Mouse (Mus musculus): Measurements from ENCODE around the gene Nup155. TPM values are rescaled to one million over a fixed set of nuclear protein-coding genes. Genes with fewer than 3 reads are reported as not detected.

Gene Nup155
- polyA plus RNA-seq, 1 experiment from 2014 or later, result 12.1 TPM

DNA sequence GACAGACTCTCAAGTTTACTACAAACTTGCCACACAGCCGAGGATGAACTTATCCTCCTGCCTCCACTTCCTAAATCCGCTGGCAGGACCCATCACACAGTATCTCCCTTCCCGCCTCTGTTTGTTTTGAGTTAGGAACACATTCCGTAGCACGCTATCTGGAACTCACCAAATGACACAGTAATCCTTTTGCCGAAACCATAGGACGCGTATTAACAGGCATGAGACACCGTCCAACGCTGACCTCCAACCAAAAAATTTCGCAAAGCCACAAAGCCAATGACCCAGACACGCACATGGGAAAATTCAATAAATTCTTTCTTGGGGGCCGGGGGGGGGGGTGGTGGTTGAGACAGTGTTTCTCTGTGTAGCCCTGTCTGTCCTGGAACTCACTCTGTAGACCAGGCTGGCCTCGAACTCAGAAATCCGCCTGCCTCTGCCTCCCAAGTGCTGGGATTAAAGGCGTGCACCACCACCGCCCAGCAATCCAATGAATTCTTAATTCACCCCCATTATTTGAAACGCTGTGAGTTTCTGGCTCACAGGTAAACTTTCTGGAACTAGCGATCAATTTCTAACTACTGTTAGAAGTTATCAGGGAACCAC, 610 bp upstream of the Nup155 start:
- H3K9ac ChIP-seq (replicated peaks), result peak overlapping the region; percentile 82
- H3K4me2 ChIP-seq (replicated peaks), result peak overlapping the region; percentile 53
- peak overlapping the region; percentile 83 for H3K27ac ChIP-seq (replicated peaks)
- H3K9me3 ChIP-seq, result no peaks in the 10 kb centered on the region
- WGBS, result 59% methylated on average over 19 of the region's 19 CpGs
- peaks cover 25% of the 10 kb centered on the region for H3K4me1 ChIP-seq
- H3K4me3 ChIP-seq, result peak overlapping the region; percentile 93
- peak; percentile 60 for ATAC-seq (replicated peaks)
- no peaks in the 10 kb centered on the region for H3K27me3 ChIP-seq
- H3K36me3 ChIP-seq, result peaks cover 12% of the 10 kb centered on the region; the same call in 1 of the 2 replicates

DNA sequence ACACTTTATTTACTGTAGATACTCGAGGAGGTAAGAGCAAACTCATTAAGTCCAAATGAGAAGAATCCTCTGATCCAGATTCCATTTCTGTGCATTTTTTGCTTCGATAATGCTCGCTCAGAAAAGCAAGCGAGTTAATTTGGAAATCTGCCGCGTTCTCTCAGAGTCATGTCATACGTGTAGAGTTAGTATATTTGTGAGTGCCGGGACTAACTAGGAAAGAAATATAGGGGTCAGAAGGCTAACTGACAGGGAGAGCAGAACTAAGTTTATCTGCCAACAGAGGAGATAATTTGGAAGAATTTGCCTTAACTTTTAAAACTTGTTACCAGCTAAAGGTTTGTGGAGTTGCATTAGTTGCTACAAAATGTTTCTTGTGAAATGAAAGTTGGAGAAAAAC, 709 bp downstream of the Nup155 start:
- peak overlapping the region; percentile 93 for H3K4me3 ChIP-seq
- peaks cover 25% of the 10 kb centered on the region for H3K4me1 ChIP-seq
- no peak for ATAC-seq (replicated peaks)
- peak overlapping the region; percentile 79 for H3K4me2 ChIP-seq (replicated peaks)
- H3K27ac ChIP-seq (replicated peaks), result no peak overlapping the region
- H3K9ac ChIP-seq (replicated peaks), result peak overlapping the region; percentile 82
- 6% methylated on average over 8 of the region's 8 CpGs for WGBS
- H3K36me3 ChIP-seq, result peaks cover 19% of the 10 kb centered on the region
- H3K9me3 ChIP-seq, result no peaks in the 10 kb centered on the region
- H3K27me3 ChIP-seq, result no peaks in the 10 kb centered on the region

DNA sequence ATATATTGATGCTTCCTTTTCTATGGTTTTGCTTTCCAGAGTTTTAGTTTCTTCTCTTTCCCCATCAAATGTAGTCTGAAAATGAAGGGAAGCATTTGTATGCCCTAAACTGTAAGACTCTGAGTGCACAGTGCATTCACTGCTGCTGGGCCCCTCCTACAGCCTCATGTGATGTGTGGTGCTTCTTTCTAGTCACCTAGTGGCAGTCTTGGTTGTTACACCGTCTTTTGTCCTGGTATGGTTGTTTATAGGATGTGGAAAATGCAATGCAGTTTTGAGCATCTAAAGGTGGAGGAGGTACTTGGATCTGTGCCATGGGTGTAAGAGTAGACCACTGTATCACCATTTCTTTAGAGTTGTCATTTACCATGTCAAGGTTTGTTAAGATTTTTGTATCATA, 20.2 kb downstream of the Nup155 start:
- H3K4me3 ChIP-seq, result no peak overlapping the region
- peaks cover 70% of the 10 kb centered on the region for H3K36me3 ChIP-seq
- H3K4me1 ChIP-seq, result no peaks in the 10 kb centered on the region
- no peak for ATAC-seq (replicated peaks)
- no peak overlapping the region for H3K27ac ChIP-seq (replicated peaks)
- H3K4me2 ChIP-seq (replicated peaks), result no peak overlapping the region
- no peaks in the 10 kb centered on the region for H3K27me3 ChIP-seq
- H3K9me3 ChIP-seq, result no peaks in the 10 kb centered on the region
- WGBS, result 68% methylated on average over 1 of the region's 1 CpGs
- H3K9ac ChIP-seq (replicated peaks), result no peak overlapping the region

DNA sequence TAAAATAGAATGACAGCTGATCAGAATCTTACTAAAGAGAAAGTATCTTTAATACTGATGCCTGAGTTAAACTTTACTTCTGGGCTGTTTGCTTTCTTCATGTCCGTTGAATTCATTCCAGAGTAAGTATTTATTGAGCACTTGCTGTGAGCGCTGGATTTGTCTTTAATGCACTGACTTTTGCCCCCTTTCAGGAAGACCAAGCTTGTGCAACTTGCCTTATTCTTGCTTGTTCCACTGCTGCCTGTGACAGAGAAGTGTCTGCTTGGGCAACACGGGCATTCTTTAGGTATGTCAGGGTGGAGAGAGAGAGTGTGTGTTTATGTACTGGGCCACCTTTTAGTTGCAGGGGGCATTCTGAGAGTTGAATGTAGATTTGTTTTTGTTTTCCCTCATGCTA, 22.2 kb downstream of the Nup155 start:
- no peak overlapping the region for H3K9ac ChIP-seq (replicated peaks)
- no peak overlapping the region for H3K4me3 ChIP-seq
- no peaks in the 10 kb centered on the region for H3K4me1 ChIP-seq
- 95% methylated on average over 3 of the region's 3 CpGs for WGBS
- ATAC-seq (replicated peaks), result no peak
- peaks cover 82% of the 10 kb centered on the region for H3K36me3 ChIP-seq
- H3K4me2 ChIP-seq (replicated peaks), result no peak overlapping the region
- H3K27ac ChIP-seq (replicated peaks), result no peak overlapping the region
- no peaks in the 10 kb centered on the region for H3K27me3 ChIP-seq
- H3K9me3 ChIP-seq, result no peaks in the 10 kb centered on the region

DNA sequence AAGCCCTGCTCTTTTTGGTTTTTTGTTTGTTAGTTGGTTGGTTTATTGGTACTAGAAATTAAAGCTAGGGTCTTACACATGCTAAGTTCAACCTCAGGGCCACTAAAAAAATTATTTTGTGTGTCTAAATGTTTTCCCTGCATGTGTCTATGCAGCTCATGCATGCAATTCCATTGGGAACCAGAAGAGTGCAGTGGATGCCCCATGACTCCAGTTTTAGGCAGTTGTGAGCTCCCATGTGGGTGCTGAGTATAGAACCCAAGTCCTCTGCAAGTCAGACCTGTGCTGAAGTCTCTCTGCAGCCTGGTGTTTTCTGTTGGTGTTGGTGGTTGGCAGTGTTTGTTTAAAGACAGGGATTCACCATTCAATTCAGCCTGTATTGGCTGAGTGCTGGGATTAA, 22.7 kb downstream of the Nup155 start:
- no peak for ATAC-seq (replicated peaks)
- Histone ChIP-seq H3K4me1 (no peaks in the 10 kb centered on the region), H3K9me3 (no peaks in the 10 kb centered on the region), H3K27me3 (no peaks in the 10 kb centered on the region), H3K4me3 (no peak overlapping the region), H3K4me2 (replicated peaks) (no peak overlapping the region), H3K36me3 (peaks cover 82% of the 10 kb centered on the region), H3K9ac (replicated peaks) (no peak overlapping the region), H3K27ac (replicated peaks) (no peak overlapping the region)

DNA sequence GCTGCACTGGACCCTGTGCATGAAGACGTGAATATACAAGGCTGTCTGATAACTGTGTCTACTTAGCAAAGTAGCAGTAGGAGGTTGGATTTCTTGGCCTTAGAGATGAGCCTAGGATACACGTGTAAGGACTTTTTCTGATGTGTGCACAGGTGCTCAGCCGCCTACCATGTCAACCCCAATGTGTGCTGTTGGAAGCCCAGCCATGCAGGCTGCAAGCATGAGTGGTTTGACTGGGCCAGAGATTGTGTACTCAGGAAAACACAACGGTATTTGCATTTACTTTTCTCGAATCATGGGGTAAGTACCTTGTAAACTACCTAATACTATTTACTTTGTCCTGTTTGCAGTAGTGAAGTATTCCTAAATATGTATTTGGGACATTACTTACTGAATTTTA, 26.5 kb downstream of the Nup155 start:
- no peaks in the 10 kb centered on the region for H3K9me3 ChIP-seq
- no peak for ATAC-seq (replicated peaks)
- no peaks in the 10 kb centered on the region for H3K27me3 ChIP-seq
- H3K36me3 ChIP-seq, result peaks cover 85% of the 10 kb centered on the region
- H3K9ac ChIP-seq (replicated peaks), result no peak overlapping the region
- no peak overlapping the region for H3K27ac ChIP-seq (replicated peaks)
- no peak overlapping the region for H3K4me3 ChIP-seq
- 90% methylated on average over 5 of the region's 5 CpGs for WGBS
- H3K4me1 ChIP-seq, result no peaks in the 10 kb centered on the region
- no peak overlapping the region for H3K4me2 ChIP-seq (replicated peaks)

DNA sequence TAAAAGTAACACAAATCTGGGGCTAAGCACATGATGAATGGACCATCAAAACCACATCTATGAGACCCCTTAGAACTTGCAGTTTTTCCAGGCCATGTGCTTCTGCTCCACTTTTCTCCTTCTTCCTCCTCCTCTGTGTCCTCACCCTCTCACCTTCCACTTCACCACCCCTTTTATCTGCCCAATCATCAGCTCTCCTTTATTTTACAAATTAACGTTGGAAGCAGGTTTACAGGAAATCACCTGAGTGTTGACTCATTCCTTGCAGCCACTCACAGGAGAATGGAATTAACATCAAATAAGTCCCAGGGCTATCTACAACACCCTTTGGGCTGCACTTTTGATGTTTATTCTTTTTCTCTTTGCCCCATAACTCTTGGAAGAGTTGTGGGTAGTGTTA, 52.8 kb downstream of the Nup155 start:
- Histone ChIP-seq H3K27me3 (no peaks in the 10 kb centered on the region), H3K27ac (replicated peaks) (no peak overlapping the region), H3K4me2 (replicated peaks) (no peak overlapping the region), H3K36me3 (peaks cover 40% of the 10 kb centered on the region), H3K9ac (replicated peaks) (no peak overlapping the region), H3K4me1 (no peaks in the 10 kb centered on the region), H3K4me3 (no peak overlapping the region), H3K9me3 (no peaks in the 10 kb centered on the region)
- ATAC-seq (replicated peaks), result no peak
- WGBS, result 63% methylated on average over 1 of the region's 1 CpGs

DNA sequence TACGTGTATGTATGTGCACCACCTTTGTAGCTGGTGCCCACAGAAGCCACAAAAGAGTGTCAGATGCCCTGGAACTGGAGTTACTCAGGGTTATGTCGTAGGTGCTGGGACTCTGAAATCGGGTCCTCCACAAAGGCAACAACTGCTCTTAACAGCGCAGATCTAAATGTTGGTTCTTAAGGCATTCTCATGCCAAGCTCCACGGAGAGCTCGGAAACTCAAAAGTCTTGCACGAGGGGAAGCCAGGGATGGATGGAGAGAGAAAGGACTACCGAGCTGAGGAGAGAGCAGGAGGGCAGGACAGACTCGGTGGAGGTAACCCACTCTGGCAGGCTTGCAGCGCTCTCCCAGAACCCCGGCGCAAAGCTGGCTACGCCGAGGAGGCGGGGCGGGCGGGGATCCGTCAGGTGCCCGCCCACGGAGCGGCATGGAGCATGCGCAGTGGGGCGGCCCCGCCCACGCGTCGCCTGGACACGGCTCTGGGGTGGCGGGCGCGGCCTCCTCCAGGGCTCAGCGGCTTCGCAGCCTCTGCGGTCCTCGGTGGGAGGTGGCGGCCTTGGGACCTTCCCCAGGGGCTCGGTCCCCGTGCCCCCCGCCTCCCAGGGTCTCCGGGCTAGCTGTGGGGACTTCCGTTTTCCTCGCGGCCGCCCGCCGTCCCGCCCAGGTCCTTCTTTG, 59.7 kb downstream of the Nup155 start, which contains the start of gene Cplane1:
Gene Cplane1 (plus strand): TSS at position 516 of the 675 bp plus-strand sequence.
- no peaks in the 10 kb centered on the region for H3K27me3 ChIP-seq
- H3K9me3 ChIP-seq, result no peaks in the 10 kb centered on the region
- peaks cover 17% of the 10 kb centered on the region for H3K36me3 ChIP-seq
- peak within 1 kb of the TSS; percentile 89 for H3K4me3 ChIP-seq
- under 1% methylated on average over 37 of the region's 47 CpGs for WGBS
- peak within 1 kb of the TSS; percentile 46 for H3K4me2 ChIP-seq (replicated peaks)
- peaks cover 7% of the 10 kb centered on the region for H3K4me1 ChIP-seq
- H3K9ac ChIP-seq (replicated peaks), result peak within 1 kb of the TSS; percentile 97
- H3K27ac ChIP-seq (replicated peaks), result peak within 1 kb of the TSS; percentile 86
- peak; percentile 99 for ATAC-seq (replicated peaks)

DNA sequence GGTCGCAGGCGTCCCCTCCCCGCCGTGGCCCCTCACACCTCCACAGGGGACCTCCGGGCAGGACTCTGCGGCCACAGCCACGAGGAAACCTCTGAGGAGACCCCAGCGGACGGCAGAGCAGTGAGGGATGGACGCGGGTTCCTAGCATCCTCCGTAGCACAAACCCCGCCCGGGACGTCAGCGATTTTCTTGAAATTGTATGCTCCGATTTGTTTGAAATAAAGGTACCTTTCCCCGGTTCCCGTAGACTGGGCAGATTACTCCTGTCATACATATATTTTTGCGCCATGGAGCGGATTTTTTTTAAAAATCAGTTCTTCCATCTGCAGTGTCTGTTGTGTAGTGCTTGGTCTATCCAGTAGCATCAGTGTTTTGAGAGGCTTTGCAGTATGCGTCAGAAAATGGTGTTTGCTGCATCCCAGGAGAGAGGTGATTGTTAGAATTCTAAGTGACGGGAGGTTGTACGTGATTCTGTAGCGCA, 60.2 kb downstream of the Nup155 start:
- Histone ChIP-seq H3K4me1 (peaks cover 7% of the 10 kb centered on the region), H3K9ac (replicated peaks) (peak overlapping the region; percentile 97), H3K9me3 (no peaks in the 10 kb centered on the region), H3K27ac (replicated peaks) (peak overlapping the region; percentile 86), H3K4me3 (peak overlapping the region; percentile 89), H3K27me3 (no peaks in the 10 kb centered on the region), H3K36me3 (peaks cover 23% of the 10 kb centered on the region), H3K4me2 (replicated peaks) (peak overlapping the region; percentile 46)
- ATAC-seq (replicated peaks), result peak; percentile 79
- WGBS, result under 1% methylated on average over 25 of the region's 25 CpGs

DNA sequence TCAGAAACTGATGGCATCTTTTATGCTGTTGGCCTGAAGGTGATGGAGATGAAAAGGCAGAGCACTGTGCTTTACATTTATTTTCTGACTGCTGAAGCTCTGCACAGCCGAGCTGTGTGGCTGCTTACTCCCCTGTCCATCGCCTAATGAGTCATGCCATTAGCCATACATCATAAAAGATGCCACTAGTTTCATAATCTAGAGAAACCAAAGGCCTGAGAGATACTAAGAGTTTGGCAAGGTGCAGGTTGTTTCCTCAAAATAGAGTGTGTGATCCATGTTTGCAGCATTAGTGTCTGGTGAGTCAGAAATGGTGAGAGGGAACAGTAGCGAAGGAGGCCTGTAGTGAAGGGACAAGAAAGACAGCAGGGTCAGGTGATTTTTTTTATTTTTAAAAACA, 80.5 kb downstream of the Nup155 start:
- ATAC-seq (replicated peaks), result no peak
- H3K4me2 ChIP-seq (replicated peaks), result no peak overlapping the region
- peaks cover 73% of the 10 kb centered on the region for H3K36me3 ChIP-seq
- no peak overlapping the region for H3K9ac ChIP-seq (replicated peaks)
- no peaks in the 10 kb centered on the region for H3K4me1 ChIP-seq
- H3K9me3 ChIP-seq, result no peaks in the 10 kb centered on the region
- WGBS, result 93% methylated on average over 3 of the region's 3 CpGs
- H3K27ac ChIP-seq (replicated peaks), result no peak overlapping the region
- H3K27me3 ChIP-seq, result no peaks in the 10 kb centered on the region
- no peak overlapping the region for H3K4me3 ChIP-seq

DNA sequence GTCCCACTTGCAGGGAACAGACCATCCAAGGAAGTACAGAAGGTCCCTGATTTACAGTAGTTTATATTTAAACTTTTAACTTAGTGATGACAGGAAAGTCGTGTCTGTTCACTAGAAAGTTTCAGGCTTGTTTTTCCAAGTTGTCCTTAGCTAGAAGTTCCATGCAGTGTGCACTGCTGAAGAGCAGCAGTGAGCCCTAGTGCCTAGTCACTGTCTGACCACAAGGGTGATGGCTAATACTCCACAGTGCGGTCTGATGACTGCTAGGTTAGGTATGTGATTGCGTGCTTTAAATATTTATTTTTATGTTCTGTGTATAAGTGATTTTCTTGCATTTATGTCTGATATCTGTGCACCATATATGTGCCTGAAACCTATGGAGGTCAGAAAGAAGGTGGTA, 81.4 kb downstream of the Nup155 start:
- no peak overlapping the region for H3K27ac ChIP-seq (replicated peaks)

DNA sequence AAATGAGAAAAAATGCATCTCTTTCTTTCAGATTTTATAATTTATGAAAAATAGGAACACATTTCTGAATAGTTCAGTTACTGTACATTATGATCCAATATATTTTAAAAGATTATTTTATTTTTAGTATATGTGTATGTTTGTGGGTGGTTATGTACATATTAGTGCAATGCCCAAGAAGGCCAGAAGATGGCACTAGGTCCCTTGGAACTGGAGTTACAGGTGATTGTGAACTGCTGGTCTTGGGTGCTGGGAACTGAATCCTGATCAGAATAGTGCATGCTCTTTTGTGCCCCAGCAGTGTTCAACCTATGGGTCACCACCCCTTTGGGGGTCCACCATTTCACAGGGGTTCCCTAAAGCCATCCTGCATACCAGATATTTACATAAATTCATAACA, 91.2 kb downstream of the Nup155 start:
- Histone ChIP-seq H3K4me2 (replicated peaks) (no peak overlapping the region), H3K27me3 (no peaks in the 10 kb centered on the region), H3K4me3 (no peak overlapping the region), H3K4me1 (no peaks in the 10 kb centered on the region), H3K36me3 (peaks cover 69% of the 10 kb centered on the region), H3K27ac (replicated peaks) (no peak overlapping the region), H3K9me3 (no peaks in the 10 kb centered on the region), H3K9ac (replicated peaks) (no peak overlapping the region)
- no peak for ATAC-seq (replicated peaks)

More for the DNA sequence above, 81.4 kb downstream of the Nup155 start:
- Histone ChIP-seq H3K27me3 (no peaks in the 10 kb centered on the region), H3K4me3 (no peak overlapping the region), H3K36me3 (peaks cover 78% of the 10 kb centered on the region), H3K4me2 (replicated peaks) (no peak overlapping the region), H3K4me1 (no peaks in the 10 kb centered on the region), H3K9me3 (no peaks in the 10 kb centered on the region), H3K9ac (replicated peaks) (no peak overlapping the region)
- no peak for ATAC-seq (replicated peaks)
- 97% methylated on average over 3 of the region's 3 CpGs for WGBS
